7 mouse cellular contexts compared by ENCODE assay signal in genomic region chr2:30063235-30063634, GRCm38 (mm10). TPM values are rescaled to one million over a fixed set of nuclear protein-coding genes. Genes with fewer than 3 reads are reported as not detected.
A peak's percentile ranks its signal among the peaks of the same experiment; 100 is the strongest.
DNase-seq lines count a peak whose midpoint lies in the region; ATAC-seq and TF ChIP-seq lines count a peak whose summit lies in the region.

No protein-coding gene starts in this region.

- no peaks in the 10 kb centered on the region for H3K9me3 ChIP-seq in embryonic facial prominence, embryonic 14.5 days (ENCODE audit: control insufficient read depth, low read length)
- H3K9me3 ChIP-seq in limb, embryonic 12.5 days: no peaks in the 10 kb centered on the region

- H3K27ac ChIP-seq in spleen, adult 2 months (ENCODE audit: insufficient read depth, low read length): peak overlapping the region; percentile 85
- peak overlapping the region; percentile 85 for H3K27ac ChIP-seq in embryonic facial prominence, embryonic 14.5 days (replicated peaks; ENCODE audit: low read depth, low read length)
- H3K27ac ChIP-seq in limb, embryonic 12.5 days: peak overlapping the region; percentile 96

- DNase-seq in spleen, adult 2 months (ENCODE audit: low read depth in 1 of 2, low spot score in 2 of 2): no peak
- DNase-seq in spleen, postnatal 10 days (ENCODE audit: low spot score in 2 of 2): no peak
- DNase-seq in embryonic facial prominence, embryonic 14.5 days (ENCODE audit: low spot score): no peak
- DNase-seq in yolk sac, embryonic 10.5 days (ENCODE audit: low spot score): peak; percentile 25
- no peak for DNase-seq in spleen, postnatal 36 days (ENCODE audit: low spot score in 2 of 2)
- no peak for DNase-seq in right cerebral cortex, adult 18-20 months

- H3K4me3 ChIP-seq in spleen, adult 2 months (ENCODE audit: extremely low read depth, insufficient read depth, insufficient read length): peak overlapping the region; percentile 70
- H3K4me3 ChIP-seq in embryonic facial prominence, embryonic 14.5 days (ENCODE audit: low read depth, low read length): peak overlapping the region; percentile 58
- peak overlapping the region; percentile 62 for H3K4me3 ChIP-seq in limb, embryonic 12.5 days (replicated peaks)

- no peak for TF ChIP-seq POLR2A in spleen, adult 2 months (IDR thresholded peaks at IDR 0.05; ENCODE audit: low read depth, low read length)

- TF ChIP-seq CTCF in spleen, adult 2 months (IDR thresholded peaks at IDR 0.05; ENCODE audit: extremely low read depth, insufficient read depth, insufficient read length, insufficient replicate concordance): no peak

- H3K9ac ChIP-seq in embryonic facial prominence, embryonic 14.5 days (ENCODE audit: low read depth, low read length): peak overlapping the region; percentile 80
- peak overlapping the region; percentile 81 for H3K9ac ChIP-seq in limb, embryonic 12.5 days (replicated peaks)

- H3K27me3 ChIP-seq in spleen, adult 2 months (ENCODE audit: control insufficient read depth, insufficient read depth, low read length): no peaks in the 10 kb centered on the region
- no peaks in the 10 kb centered on the region for H3K27me3 ChIP-seq in embryonic facial prominence, embryonic 14.5 days (replicated peaks; ENCODE audit: control insufficient read depth, insufficient read depth, low read length)
- no peaks in the 10 kb centered on the region for H3K27me3 ChIP-seq in limb, embryonic 12.5 days

- peak overlapping the region; percentile 73 for H3K4me2 ChIP-seq in embryonic facial prominence, embryonic 14.5 days (ENCODE audit: low read depth, low read length)
- H3K4me2 ChIP-seq in limb, embryonic 12.5 days: peak overlapping the region; percentile 85

- H3K4me1 ChIP-seq in spleen, adult 2 months (ENCODE audit: control insufficient read depth, insufficient read depth, insufficient read length): peaks cover 4% of the 10 kb centered on the region; the same call in 1 of the 2 replicates
- peaks cover 24% of the 10 kb centered on the region for H3K4me1 ChIP-seq in embryonic facial prominence, embryonic 14.5 days (ENCODE audit: control insufficient read depth, insufficient read depth, low read length)
- peaks cover 38% of the 10 kb centered on the region for H3K4me1 ChIP-seq in limb, embryonic 12.5 days (replicated peaks)

- no peak for ATAC-seq in embryonic facial prominence, embryonic 14.5 days (ENCODE audit: low read depth)
- ATAC-seq in limb, embryonic 12.5 days (ENCODE audit: insufficient number of reproducible peaks, insufficient read depth, low FRiP score, low TSS enrichment, low read depth): no peak

- H3K36me3 ChIP-seq in spleen, adult 2 months (ENCODE audit: control insufficient read depth, insufficient read depth, low read length): no peaks in the 10 kb centered on the region
- H3K36me3 ChIP-seq in embryonic facial prominence, embryonic 14.5 days (ENCODE audit: control insufficient read depth, insufficient read depth, low read length): peaks cover 5% of the 10 kb centered on the region
- peaks cover 4% of the 10 kb centered on the region for H3K36me3 ChIP-seq in limb, embryonic 12.5 days

- 10% methylated on average over 8 of the region's 8 CpGs for WGBS in spleen, adult 2 months
- WGBS in embryonic facial prominence, embryonic 14.5 days: 5% methylated on average over 8 of the region's 8 CpGs
- 5% methylated on average over 8 of the region's 8 CpGs for WGBS in limb, embryonic 12.5 days

RNA-seq across cellular contexts. Expression of gene Set, which starts 6.1 kb away (rescaled TPM):
- 42.2 and 55.0 TPM in 2 replicates for polyA plus RNA-seq in spleen, adult 2 months (2012; rRNA removed)
- 351 and 393 TPM in 2 replicates for polyA plus RNA-seq in embryonic facial prominence, embryonic 14.5 days (2014; fragmentation: Nextera tagmentation; extraction: Ambion mirVana)
- polyA plus RNA-seq in limb, embryonic 12.5 days (2016; fragmentation: Nextera tagmentation; extraction: Ambion mirVana): 720 and 722 TPM in 2 replicates

RNA-seq across cellular contexts. Expression of gene Pkn3, which starts 14.2 kb away (rescaled TPM):
- polyA plus RNA-seq in spleen, adult 2 months (2012; rRNA removed): 4.6 and 4.9 TPM in 2 replicates
- polyA plus RNA-seq in embryonic facial prominence, embryonic 14.5 days (2014; fragmentation: Nextera tagmentation; extraction: Ambion mirVana): 5.6 and 7.6 TPM in 2 replicates
- 12.3 and 14.1 TPM in 2 replicates for polyA plus RNA-seq in limb, embryonic 12.5 days (2016; fragmentation: Nextera tagmentation; extraction: Ambion mirVana)

RNA-seq across cellular contexts. Expression of gene Wdr34, which starts 14.6 kb away (rescaled TPM):
- polyA plus RNA-seq in spleen, adult 2 months (2012; rRNA removed): 7.6 and 12.3 TPM in 2 replicates
- polyA plus RNA-seq in embryonic facial prominence, embryonic 14.5 days (2014; fragmentation: Nextera tagmentation; extraction: Ambion mirVana): 29.0 and 33.7 TPM in 2 replicates
- 37.7 and 43.1 TPM in 2 replicates for polyA plus RNA-seq in limb, embryonic 12.5 days (2016; fragmentation: Nextera tagmentation; extraction: Ambion mirVana)

RNA-seq across cellular contexts. Expression of gene Zdhhc12, which starts 30.2 kb away (rescaled TPM):
- 56.2 and 92.3 TPM in 2 replicates for polyA plus RNA-seq in spleen, adult 2 months (2012; rRNA removed)
- polyA plus RNA-seq in embryonic facial prominence, embryonic 14.5 days (2014; fragmentation: Nextera tagmentation; extraction: Ambion mirVana): 26.1 and 28.9 TPM in 2 replicates
- 26.0 and 28.2 TPM in 2 replicates for polyA plus RNA-seq in limb, embryonic 12.5 days (2016; fragmentation: Nextera tagmentation; extraction: Ambion mirVana)
